In the genomic region with DNA sequence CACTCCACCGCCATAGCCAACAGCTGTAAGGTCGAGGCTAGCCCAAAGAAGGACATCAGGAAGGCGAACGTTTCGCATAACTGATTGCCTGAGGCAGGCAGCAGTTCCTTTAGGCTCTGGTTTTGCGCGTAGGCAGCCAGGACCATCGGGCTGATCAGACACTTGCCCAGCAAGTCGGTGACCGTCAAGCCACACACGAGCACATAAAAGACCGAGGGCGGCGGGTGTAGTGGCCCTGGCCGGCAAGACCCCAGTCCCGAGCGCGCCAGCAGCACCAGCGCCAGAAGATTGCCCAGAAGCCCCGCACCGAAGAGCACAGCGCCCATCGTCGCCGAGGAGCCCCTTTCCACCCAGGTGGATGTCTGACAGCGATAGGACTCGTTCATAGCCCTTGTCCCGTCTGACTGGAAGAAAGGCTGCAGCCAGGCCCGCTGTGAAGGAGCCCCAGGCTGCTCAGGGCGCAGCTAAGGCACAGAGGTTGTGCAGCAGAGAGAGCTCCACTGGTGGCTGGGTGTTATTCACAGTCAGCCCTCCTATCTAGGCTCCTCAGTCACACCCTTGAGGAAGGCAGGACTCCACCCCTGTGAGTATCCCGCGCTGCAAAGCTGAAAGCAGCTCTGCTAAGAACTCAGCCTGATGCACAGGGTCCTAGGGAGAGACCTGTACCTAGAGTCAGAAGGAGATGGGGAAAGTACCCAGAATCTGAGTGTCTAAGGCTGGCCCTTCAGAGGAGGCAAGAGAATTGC, we compare ENCODE assay signal across 8 mouse cellular contexts. TPM values are rescaled to one million over a fixed set of nuclear protein-coding genes. Genes with fewer than 3 reads are reported as not detected.
DNase-seq lines count a peak whose midpoint lies in the region; ATAC-seq lines count a peak whose summit lies in the region.
"Had no signal": no experiment of that assay in that cellular context is flagged by ENCODE, and none has a peak within 500 bp of the region (broad histone marks: within the 10 kb centered on the region; RNA-seq: fewer than 3 reads in every experiment).

TSS of gene Ptgdr (minus strand) at position 508 of the 746 bp plus-strand sequence.

- peak; percentile 33; the same call in 1 of the 2 replicates for ATAC-seq in forebrain, embryonic 12.5 days (ENCODE audit: low FRiP score)
- ATAC-seq in limb, embryonic 15.5 days (ENCODE audit: insufficient number of reproducible peaks, low FRiP score, low TSS enrichment, low read depth) = no peak
- ATAC-seq in erythroid progenitor cell, adult 5-6 weeks (replicated peaks; ENCODE audit: low FRiP score, poor library complexity, severe bottlenecking) = no peak
- ATAC-seq in inflammation-experienced regulatory T-cells, adult 6 months = no peak

- H3K4me1 ChIP-seq in forebrain, embryonic 12.5 days = peaks cover 17% of the 10 kb centered on the region
- H3K4me1 ChIP-seq in limb, embryonic 15.5 days = peaks cover 25% of the 10 kb centered on the region

- peak; percentile 8 for DNase-seq in right cerebral cortex, postnatal 4 days
- no peak for DNase-seq in right cerebral cortex, adult 2 months (ENCODE audit: low spot score in 2 of 2)
- DNase-seq in layer of hippocampus, adult 8-10 months (ENCODE audit: low spot score in 2 of 2) = no peak
- DNase-seq: kidney, adult 11 months had no signal

- no peaks in the 10 kb centered on the region for H3K9me3 ChIP-seq in forebrain, embryonic 12.5 days
- H3K9me3 ChIP-seq in limb, embryonic 15.5 days = no peaks in the 10 kb centered on the region

- H3K36me3 ChIP-seq in forebrain, embryonic 12.5 days (replicated peaks) = no peaks in the 10 kb centered on the region
- no peaks in the 10 kb centered on the region for H3K36me3 ChIP-seq in limb, embryonic 15.5 days

- peak within 1 kb of the TSS; percentile 32 for H3K4me3 ChIP-seq in forebrain, embryonic 12.5 days (replicated peaks)
- peak within 1 kb of the TSS; percentile 29 for H3K4me3 ChIP-seq in limb, embryonic 15.5 days

- no peak within 1 kb of the TSS for H3K27ac ChIP-seq in forebrain, embryonic 12.5 days
- no peak within 1 kb of the TSS for H3K27ac ChIP-seq in limb, embryonic 15.5 days

- H3K27me3 ChIP-seq in forebrain, embryonic 12.5 days = peaks cover 43% of the 10 kb centered on the region
- H3K27me3 ChIP-seq in limb, embryonic 15.5 days = peaks cover 20% of the 10 kb centered on the region

- peak within 1 kb of the TSS; percentile 52 for H3K4me2 ChIP-seq in forebrain, embryonic 12.5 days
- peak within 1 kb of the TSS; percentile 48 for H3K4me2 ChIP-seq in limb, embryonic 15.5 days

- 2% methylated on average over 32 of the region's 32 CpGs for WGBS in forebrain, embryonic 12.5 days
- 2% methylated on average over 32 of the region's 32 CpGs for WGBS in limb, embryonic 15.5 days

- peak within 1 kb of the TSS; percentile 36; the same call in 1 of the 2 replicates for H3K9ac ChIP-seq in forebrain, embryonic 12.5 days
- H3K9ac ChIP-seq in limb, embryonic 15.5 days = no peak within 1 kb of the TSS

RNA-seq across cellular contexts. Expression of gene Ptgdr, which starts in this region (rescaled TPM):
- 0.08 and 0.19 TPM in 2 replicates for polyA plus RNA-seq in forebrain, embryonic 12.5 days (2016; fragmentation: Nextera tagmentation; extraction: Ambion mirVana)
- 0.08 TPM in 1 of 2 replicates, not detected in the other for polyA plus RNA-seq in limb, embryonic 15.5 days (2015; fragmentation: Nextera tagmentation; extraction: Ambion mirVana)
- total RNA-seq in erythroid progenitor cell, adult 5-6 weeks (2015; ENCODE audit: low replicate concordance) = not detected in 2 replicates
- total RNA-seq in erythroid progenitor cell, adult 5-6 weeks (2017; ENCODE audit: low replicate concordance) = not detected in 2 replicates
- not detected for polyA plus RNA-seq in inflammation-experienced regulatory T-cells, adult 6 months (2017; shearing (Covaris generic))
- under 1 TPM; 0.40 to 0.79 (median 0.69) TPM for total RNA-seq in layer of hippocampus, adult 8-10 months (2022)

Comparison
In these comparisons a context has a peak if more than half of its experiments do, and no peak if none do; other contexts are left out.
1. Peak in ATAC-seq, H3K4me3 ChIP-seq, H3K9ac ChIP-seq and H3K4me2 ChIP-seq in forebrain, embryonic 12.5 days; RNA of the gene not detected or under 1 TPM.